Mouse (Mus musculus): ENCODE measurements around the gene Itgb2.

DNA sequence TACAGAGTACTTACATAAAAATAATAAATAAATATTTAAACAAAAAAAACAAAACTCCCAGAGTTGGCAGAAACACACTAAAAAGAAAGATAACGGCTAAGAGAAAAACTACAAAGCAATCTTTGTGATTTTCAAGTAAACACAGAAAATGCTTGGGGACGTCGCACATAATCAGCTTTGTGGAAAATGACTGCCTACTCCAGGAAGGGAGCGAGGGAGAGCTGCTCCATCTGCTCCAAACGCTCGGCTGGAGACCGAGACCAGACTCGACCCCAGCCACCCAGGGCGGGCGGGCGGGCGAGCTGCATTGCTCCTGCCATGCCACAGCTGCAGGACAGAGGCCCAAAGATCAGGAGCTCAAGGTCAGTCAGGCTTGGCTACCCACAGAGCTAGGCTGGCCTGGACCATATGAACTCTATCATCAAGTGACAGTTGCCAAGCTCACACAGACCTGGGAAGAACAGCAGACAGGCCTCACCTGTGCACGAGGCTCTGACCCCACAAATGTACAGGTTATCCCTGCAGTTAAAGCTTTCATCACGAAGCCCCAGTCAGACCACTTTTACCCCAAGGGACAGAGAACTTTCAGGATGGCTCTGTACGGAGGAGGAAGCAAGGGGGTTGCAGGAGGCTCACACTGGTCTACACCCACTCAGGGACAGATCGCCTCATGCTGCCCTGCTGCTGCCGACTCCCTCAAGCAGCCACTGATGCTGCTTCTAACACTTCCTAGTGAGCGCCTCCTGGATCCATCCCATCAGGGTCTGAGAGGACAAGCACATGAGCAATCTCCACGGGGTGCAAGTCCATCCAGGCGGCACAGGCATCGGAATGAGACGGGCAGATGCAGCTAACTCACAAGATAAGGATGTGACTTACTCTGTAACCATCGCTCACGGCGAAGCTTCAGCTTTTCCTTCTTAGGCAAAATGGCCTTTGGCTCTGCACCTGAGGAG, 26.8 kb upstream of the Itgb2 start:
- no peak for TF ChIP-seq CTCF (IDR thresholded peaks at IDR 0.05; ENCODE audit: low read depth)
- no peak for TF ChIP-seq EP300 (optimal IDR thresholded peaks at IDR 0.05)
